Mouse (Mus musculus) lung, postnatal 14 days (tissue): ENCODE measurements around the gene E330009J07Rik.
A peak's percentile ranks its signal among the peaks of the same experiment; 100 is the strongest.

Experiments used
- DNase-seq: peaks from one replicate; pipeline ENCODE4 v3.0.0; 2021

E330009J07Rik gene

GRCm38 (mm10) chr6:40436047-40436483, at the start of gene E330009J07Rik:
E330009J07Rik (minus strand) TSS chr6:40436135.
- DNase-seq: peak; percentile 87

DNA sequence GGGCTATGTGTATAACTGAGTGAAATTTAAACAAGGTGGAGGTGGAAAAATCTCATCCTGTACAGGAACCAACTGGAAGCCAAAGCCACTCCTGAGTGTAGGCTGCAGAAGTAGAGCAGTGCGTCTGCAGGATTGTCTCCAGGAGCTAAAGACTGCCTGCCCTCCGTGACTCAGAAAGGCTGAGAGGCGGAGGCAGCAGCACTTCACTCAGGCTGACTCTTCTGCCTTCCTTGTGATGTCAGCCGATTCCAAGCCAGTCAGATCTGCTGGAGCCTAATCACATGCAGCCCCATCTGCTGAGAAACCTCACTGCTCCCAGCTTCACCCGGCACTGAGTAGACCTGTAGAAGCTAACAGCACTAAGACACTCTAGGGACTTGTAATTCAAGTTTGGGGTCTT, 46.4 kb upstream of the E330009J07Rik start:
- no peak for DNase-seq

- no peak for DNase-seq
These were observed 43.8 kb upstream of the E330009J07Rik start for GRCm38 (mm10) chr6:40479705-40480104.

- no peak for DNase-seq
These were observed 40.2 kb upstream of the E330009J07Rik start for GRCm38 (mm10) chr6:40476132-40476531.

GRCm38 (mm10) chr6:40471720-40472010, 35.7 kb upstream of the E330009J07Rik start:
- DNase-seq: no peak

- DNase-seq: peak; percentile 92
These were observed 35.2 kb upstream of the E330009J07Rik start, which contains the start of gene Ssbp1 for GRCm38 (mm10) chr6:40470916-40471719. Ssbp1 (plus strand) TSS chr6:40471352.

- DNase-seq: no peak
These were observed 29.8 kb upstream of the E330009J07Rik start for GRCm38 (mm10) chr6:40465710-40466109.

GRCm38 (mm10) chr6:40454436-40455041, 18.6 kb upstream of the E330009J07Rik start:
- DNase-seq: no peak

GRCm38 (mm10) chr6:40448626-40449025, 12.7 kb upstream of the E330009J07Rik start:
- no peak for DNase-seq

DNA sequence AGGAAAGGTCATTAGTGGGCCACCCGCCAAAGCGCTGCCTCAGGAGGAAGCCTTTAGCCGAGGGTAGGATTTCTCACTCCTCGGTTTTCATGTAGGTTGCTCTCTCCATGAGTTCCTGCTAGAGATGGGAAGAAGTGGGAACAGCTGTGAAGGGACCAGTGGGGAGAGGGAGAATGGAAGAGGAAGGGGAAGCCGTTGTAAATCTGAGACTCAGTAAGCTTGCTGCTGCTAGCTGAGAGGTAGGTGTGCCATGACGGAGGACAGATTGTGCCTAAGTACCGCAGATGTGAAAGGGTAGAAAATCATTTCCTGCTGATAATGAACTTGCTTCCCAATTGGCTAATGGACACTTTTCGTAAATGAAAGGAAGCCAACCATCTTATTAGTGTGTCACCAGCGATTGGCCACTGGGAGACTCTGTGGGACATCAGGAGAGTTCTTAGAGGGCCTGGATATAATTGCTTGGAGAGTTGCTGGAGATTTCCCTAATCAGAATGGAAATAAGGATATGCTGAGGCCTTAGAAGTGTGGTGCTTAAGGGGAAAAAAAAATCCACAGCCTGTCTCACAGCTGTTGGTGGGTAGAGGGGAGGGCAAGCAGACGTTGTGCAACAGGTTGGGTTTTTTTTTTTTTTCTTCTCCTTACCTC, 7.5 kb upstream of the E330009J07Rik start:
- DNase-seq: no peak

DNA sequence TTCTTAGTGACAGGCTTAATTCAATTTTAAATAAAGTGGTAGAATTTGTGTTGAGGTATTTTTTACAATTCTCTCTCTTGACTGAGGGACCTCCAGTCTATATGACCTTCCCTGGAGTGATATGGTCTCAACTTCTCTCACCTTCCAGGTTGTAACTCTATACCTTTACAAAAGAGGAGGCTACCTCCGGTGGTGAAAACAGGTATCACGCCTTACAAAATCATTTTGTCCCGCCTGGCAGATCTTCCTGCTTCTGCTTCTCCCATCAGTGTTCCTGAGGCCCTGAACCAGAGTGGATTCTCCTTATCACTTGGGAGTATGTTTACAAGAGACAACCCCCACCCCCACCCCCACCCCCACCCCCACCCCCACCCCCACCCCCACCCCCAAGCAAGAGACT, 5.8 kb upstream of the E330009J07Rik start:
- no peak for DNase-seq

GRCm38 (mm10) chr6:40441276-40441675, 5.3 kb upstream of the E330009J07Rik start:
- no peak for DNase-seq

- DNase-seq: no peak
These were observed 3.8 kb upstream of the E330009J07Rik start for GRCm38 (mm10) chr6:40439731-40440130.

DNA sequence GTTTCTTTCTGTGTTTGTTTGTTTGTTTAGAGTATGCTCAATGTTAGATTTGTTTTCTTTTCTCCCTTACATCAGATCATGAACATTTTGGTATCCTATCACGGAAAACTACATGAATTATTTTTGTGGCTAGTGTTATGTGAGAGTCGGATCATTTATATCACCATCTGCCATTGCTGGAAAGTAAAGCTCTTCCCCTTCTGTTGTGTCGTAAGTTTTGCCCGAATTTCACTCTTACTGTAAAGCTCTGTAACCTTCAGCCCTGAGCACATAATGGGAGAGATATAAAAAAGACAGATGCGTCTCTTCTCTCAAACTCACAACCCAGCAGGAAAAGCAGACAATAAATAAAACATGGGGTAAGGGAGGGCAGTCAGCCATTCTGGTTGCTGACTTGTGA, 3.0 kb upstream of the E330009J07Rik start, which contains the start of gene Wee2:
Gene Wee2, plus strand, starts transcription at position 153 of the 400 bp plus-strand sequence.
- DNase-seq: no peak

- DNase-seq: peak; percentile 30
These were observed 536 bp downstream of the E330009J07Rik start for GRCm38 (mm10) chr6:40435151-40436046.

GRCm38 (mm10) chr6:40434697-40435096, 1.2 kb downstream of the E330009J07Rik start:
- DNase-seq: no peak

- DNase-seq: no peak
These were observed 3.3 kb downstream of the E330009J07Rik start for GRCm38 (mm10) chr6:40432346-40433275.

DNA sequence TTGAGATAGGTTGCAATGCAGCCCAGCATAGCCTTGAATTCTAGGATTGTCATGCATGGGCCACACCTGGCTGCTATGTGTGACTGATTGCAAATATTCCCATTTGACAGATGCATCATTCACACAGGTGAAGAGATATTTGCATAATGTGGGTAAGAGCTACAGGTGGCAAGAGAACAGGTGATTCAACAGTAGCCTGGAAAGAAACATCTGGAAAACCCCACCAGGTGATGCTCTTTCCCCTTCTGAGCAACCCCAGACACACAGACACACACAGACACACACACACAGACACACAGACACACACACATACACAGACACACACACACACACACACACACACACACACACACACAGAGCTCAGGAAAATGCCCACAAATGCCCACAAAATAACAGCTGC, 4.1 kb downstream of the E330009J07Rik start:
- DNase-seq: no peak

DNA sequence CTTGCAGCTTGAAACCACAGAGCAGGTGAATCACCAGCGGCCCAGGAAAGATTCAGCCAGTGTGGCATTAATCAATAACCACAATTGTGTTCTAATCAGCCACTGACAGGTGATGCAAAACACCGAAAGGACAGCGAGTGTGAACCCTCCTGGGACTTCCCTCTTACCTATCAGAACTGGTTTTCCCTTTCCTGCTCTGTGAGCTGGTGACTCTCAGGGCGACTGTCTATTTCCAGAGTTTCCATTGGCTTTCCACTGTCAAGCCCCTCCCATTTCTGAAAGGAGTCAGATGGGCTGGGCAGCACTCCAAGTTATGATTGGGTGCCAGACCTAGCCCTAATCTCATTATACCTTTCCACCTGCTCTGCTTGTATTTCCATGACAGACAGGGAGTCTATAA, 4.6 kb downstream of the E330009J07Rik start:
- DNase-seq: peak; percentile 24

DNA sequence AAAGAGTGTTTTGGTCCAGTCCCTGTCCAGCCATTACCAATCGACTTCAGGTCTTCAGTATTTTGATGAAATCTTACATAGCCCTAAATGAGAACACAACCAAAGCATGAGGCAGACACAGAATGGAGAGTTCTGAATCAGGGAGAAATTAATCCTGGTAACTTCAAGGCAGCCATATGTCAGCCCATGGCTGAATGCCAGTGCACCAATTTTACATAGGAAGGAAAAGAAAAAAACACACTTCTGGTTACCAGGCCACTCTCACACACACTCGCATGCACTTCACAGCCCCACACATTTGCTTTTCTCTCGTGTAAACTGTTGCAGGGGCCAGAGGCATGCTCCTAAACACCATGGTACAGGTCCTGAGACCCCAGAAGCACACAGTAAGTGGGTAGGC, 5.1 kb downstream of the E330009J07Rik start:
- no peak for DNase-seq

GRCm38 (mm10) chr6:40430251-40430650, 5.7 kb downstream of the E330009J07Rik start:
- peak; percentile 5 for DNase-seq

DNA sequence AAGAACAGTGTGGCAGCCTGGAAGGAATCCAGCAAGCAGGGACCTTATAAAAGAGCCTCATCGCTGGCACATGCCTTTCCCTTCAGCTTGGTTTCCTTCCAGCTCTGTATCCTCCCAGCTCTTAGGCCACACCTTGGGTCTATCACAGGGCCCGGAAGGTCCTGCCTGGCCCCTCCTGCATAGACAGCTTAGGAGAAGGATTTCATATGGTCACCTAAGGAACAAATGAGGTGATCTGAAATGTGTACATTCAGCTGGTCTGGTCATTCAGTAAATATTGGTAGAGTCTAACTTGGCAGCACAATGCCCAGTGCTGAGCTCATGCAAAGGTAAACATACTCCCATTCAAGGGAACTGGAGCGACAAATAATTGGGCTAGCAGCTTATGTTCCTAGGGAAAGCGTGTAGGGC, 6.4 kb downstream of the E330009J07Rik start:
- DNase-seq: peak; percentile 15
